Mouse (Mus musculus): ENCODE measurements around the gene Psma6.

GRCm38 (mm10) chr12:55360929-55361328, 23.1 kb upstream of the Psma6 start:
- TF ChIP-seq CTCF (conservative IDR thresholded peaks at IDR 0.05; ENCODE audit: low read length) (no peak), NANOG (IDR thresholded peaks at IDR 0.05; ENCODE audit: borderline replicate concordance, low read length) (no peak)

Data from E14TG2a.4 (cell line).